Mouse (Mus musculus) spleen, adult 12 weeks (tissue): ENCODE measurements around the gene Cwc15.
"Not testable (repeated sequence)": the region's sequence is repeated elsewhere in the genome, so short reads cannot be mapped to it uniquely, and the experiment has no call there.

Experiments
- DNase-seq: peaks from one replicate; pipeline ENCODE4 v3.0.0; 2022; ENCODE audit warnings: low spot score

Gene Cwc15

GRCm38 (mm10) chr9:14500023-14500915, at the start of gene Cwc15, which contains the start of gene Kdm4d:
Cwc15 (plus strand) TSS chr9:14500617.
Kdm4d (minus strand) TSS chr9:14500482.
- peak; percentile 91 for DNase-seq

GRCm38 (mm10) chr9:14451120-14451519, 49.3 kb upstream of the Cwc15 start:
- not testable (repeated sequence) for DNase-seq

- DNase-seq: no peak
Measured at GRCm38 (mm10) chr9:14456320-14456719, 44.1 kb upstream of the Cwc15 start.

GRCm38 (mm10) chr9:14462536-14462935, 37.9 kb upstream of the Cwc15 start:
- not testable (repeated sequence) for DNase-seq

GRCm38 (mm10) chr9:14463668-14464067, 36.7 kb upstream of the Cwc15 start:
- DNase-seq: not testable (repeated sequence)

- no peak for DNase-seq
Measured at GRCm38 (mm10) chr9:14498896-14499705, 1.3 kb upstream of the Cwc15 start.

GRCm38 (mm10) chr9:14500916-14501424, 553 bp downstream of the Cwc15 start:
- DNase-seq: no peak

- DNase-seq: no peak
Measured at GRCm38 (mm10) chr9:14512633-14513445, 12.4 kb downstream of the Cwc15 start.

GRCm38 (mm10) chr9:14517296-14517695, 16.9 kb downstream of the Cwc15 start:
- DNase-seq: no peak

GRCm38 (mm10) chr9:14518105-14518504, 17.7 kb downstream of the Cwc15 start:
- no peak for DNase-seq

- DNase-seq: no peak
Measured at GRCm38 (mm10) chr9:14520971-14521670, 20.7 kb downstream of the Cwc15 start.

GRCm38 (mm10) chr9:14521695-14522094, 21.3 kb downstream of the Cwc15 start:
- DNase-seq: no peak

GRCm38 (mm10) chr9:14523408-14524043, 23.1 kb downstream of the Cwc15 start:
- peak; percentile 23 for DNase-seq

GRCm38 (mm10) chr9:14530004-14530403, 29.6 kb downstream of the Cwc15 start:
- no peak for DNase-seq

- DNase-seq: no peak
Measured at GRCm38 (mm10) chr9:14532283-14532682, 31.9 kb downstream of the Cwc15 start.

GRCm38 (mm10) chr9:14533659-14534058, 33.2 kb downstream of the Cwc15 start:
- DNase-seq: no peak

GRCm38 (mm10) chr9:14534833-14535456, 34.5 kb downstream of the Cwc15 start:
- no peak for DNase-seq

GRCm38 (mm10) chr9:14544034-14544757, 43.8 kb downstream of the Cwc15 start:
- DNase-seq: no peak

GRCm38 (mm10) chr9:14547584-14548365, 47.4 kb downstream of the Cwc15 start:
- DNase-seq: no peak
